Mouse (Mus musculus): ENCODE measurements around the gene Stat5b. TPM values are rescaled to one million over a fixed set of nuclear protein-coding genes. Genes with fewer than 3 reads are reported as not detected.

Gene Stat5b
- polyA plus RNA-seq, 1 experiment from 2014 or later = 19.8 TPM

- Histone ChIP-seq H3K4me3 (ENCODE audit: low read length) (peak overlapping the region; percentile 98), H3K9me3 (ENCODE audit: control insufficient read depth, low read length) (no peaks in the 10 kb centered on the region), H3K4me2 (replicated peaks; ENCODE audit: low read depth, low read length) (peak overlapping the region; percentile 88), H3K36me3 (ENCODE audit: control insufficient read depth, insufficient read depth, low read length) (no peaks in the 10 kb centered on the region), H3K9ac (ENCODE audit: low read depth, low read length) (peak overlapping the region; percentile 96), H3K4me1 (ENCODE audit: control insufficient read depth, insufficient read depth, low read length) (peaks cover 15% of the 10 kb centered on the region; the same call in 1 of the 2 replicates), H3K27ac (ENCODE audit: low read depth, low read length) (peak overlapping the region; percentile 81), H3K27me3 (ENCODE audit: control insufficient read depth, insufficient read depth, low read length) (peaks cover 3% of the 10 kb centered on the region; the same call in 1 of the 2 replicates)
- under 1% methylated on average over 27 of the region's 33 CpGs for WGBS
- peak; percentile 75 for ATAC-seq (ENCODE audit: low FRiP score, low TSS enrichment)
These were observed 429 bp upstream of the Stat5b start for GRCm38 (mm10) chr11:100850778-100851528.

- H3K36me3 ChIP-seq (ENCODE audit: control insufficient read depth, insufficient read depth, low read length) = no peaks in the 10 kb centered on the region
- H3K27me3 ChIP-seq (ENCODE audit: control insufficient read depth, insufficient read depth, low read length) = peaks cover 3% of the 10 kb centered on the region; the same call in 1 of the 2 replicates
- peak overlapping the region; percentile 88 for H3K4me2 ChIP-seq (replicated peaks; ENCODE audit: low read depth, low read length)
- no peaks in the 10 kb centered on the region for H3K9me3 ChIP-seq (ENCODE audit: control insufficient read depth, low read length)
- 5% methylated on average over 13 of the region's 13 CpGs for WGBS
- H3K27ac ChIP-seq (ENCODE audit: low read depth, low read length) = no peak overlapping the region
- peak overlapping the region; percentile 96 for H3K9ac ChIP-seq (ENCODE audit: low read depth, low read length)
- H3K4me3 ChIP-seq (ENCODE audit: low read length) = peak overlapping the region; percentile 98
- H3K4me1 ChIP-seq (ENCODE audit: control insufficient read depth, insufficient read depth, low read length) = peaks cover 15% of the 10 kb centered on the region; the same call in 1 of the 2 replicates
- no peak for ATAC-seq (ENCODE audit: low FRiP score, low TSS enrichment)
These were observed 977 bp downstream of the Stat5b start for GRCm38 (mm10) chr11:100849456-100850037.

- H3K27ac ChIP-seq (ENCODE audit: low read depth, low read length) = no peak overlapping the region
- H3K4me2 ChIP-seq (replicated peaks; ENCODE audit: low read depth, low read length) = peak overlapping the region; percentile 88; the same call in 1 of the 2 replicates
- peaks cover 15% of the 10 kb centered on the region; the same call in 1 of the 2 replicates for H3K4me1 ChIP-seq (ENCODE audit: control insufficient read depth, insufficient read depth, low read length)
- 0 out of 2 replicates have a peak overlapping the region, but pooled peaks have one; percentile 5 for H3K9ac ChIP-seq (ENCODE audit: low read depth, low read length)
- WGBS = 78% methylated on average over 6 of the region's 6 CpGs
- H3K36me3 ChIP-seq (ENCODE audit: control insufficient read depth, insufficient read depth, low read length) = no peaks in the 10 kb centered on the region
- ATAC-seq (ENCODE audit: low FRiP score, low TSS enrichment) = no peak
- H3K4me3 ChIP-seq (ENCODE audit: low read length) = peak overlapping the region; percentile 98; the same call in 1 of the 2 replicates
- H3K27me3 ChIP-seq (ENCODE audit: control insufficient read depth, insufficient read depth, low read length) = no peaks in the 10 kb centered on the region
- no peaks in the 10 kb centered on the region for H3K9me3 ChIP-seq (ENCODE audit: control insufficient read depth, low read length)
These were observed 1.6 kb downstream of the Stat5b start for GRCm38 (mm10) chr11:100848789-100849379.

- no peak overlapping the region for H3K27ac ChIP-seq (ENCODE audit: low read depth, low read length)
- no peak overlapping the region for H3K4me2 ChIP-seq (replicated peaks; ENCODE audit: low read depth, low read length)
- H3K4me1 ChIP-seq (ENCODE audit: control insufficient read depth, insufficient read depth, low read length) = peaks cover 15% of the 10 kb centered on the region; the same call in 1 of the 2 replicates
- H3K27me3 ChIP-seq (ENCODE audit: control insufficient read depth, insufficient read depth, low read length) = no peaks in the 10 kb centered on the region
- H3K4me3 ChIP-seq (ENCODE audit: low read length) = no peak overlapping the region
- no peaks in the 10 kb centered on the region for H3K9me3 ChIP-seq (ENCODE audit: control insufficient read depth, low read length)
- 65% methylated on average over 4 of the region's 4 CpGs for WGBS
- ATAC-seq (ENCODE audit: low FRiP score, low TSS enrichment) = no peak
- H3K36me3 ChIP-seq (ENCODE audit: control insufficient read depth, insufficient read depth, low read length) = no peaks in the 10 kb centered on the region
- no peak overlapping the region for H3K9ac ChIP-seq (ENCODE audit: low read depth, low read length)
These were observed 2.4 kb downstream of the Stat5b start for GRCm38 (mm10) chr11:100848080-100848479.

GRCm38 (mm10) chr11:100847572-100847971 lies 3.0 kb downstream of the Stat5b start:
- H3K9ac ChIP-seq (ENCODE audit: low read depth, low read length) = no peak overlapping the region
- peaks cover 15% of the 10 kb centered on the region; the same call in 1 of the 2 replicates for H3K4me1 ChIP-seq (ENCODE audit: control insufficient read depth, insufficient read depth, low read length)
- H3K27ac ChIP-seq (ENCODE audit: low read depth, low read length) = no peak overlapping the region
- no peaks in the 10 kb centered on the region for H3K36me3 ChIP-seq (ENCODE audit: control insufficient read depth, insufficient read depth, low read length)
- no peaks in the 10 kb centered on the region for H3K27me3 ChIP-seq (ENCODE audit: control insufficient read depth, insufficient read depth, low read length)
- no peaks in the 10 kb centered on the region for H3K9me3 ChIP-seq (ENCODE audit: control insufficient read depth, low read length)
- WGBS = 93% methylated on average over 4 of the region's 4 CpGs
- no peak overlapping the region for H3K4me2 ChIP-seq (replicated peaks; ENCODE audit: low read depth, low read length)
- no peak for ATAC-seq (ENCODE audit: low FRiP score, low TSS enrichment)
- no peak overlapping the region for H3K4me3 ChIP-seq (ENCODE audit: low read length)

GRCm38 (mm10) chr11:100845793-100846192 lies 4.7 kb downstream of the Stat5b start:
- no peaks in the 10 kb centered on the region for H3K27me3 ChIP-seq (ENCODE audit: control insufficient read depth, insufficient read depth, low read length)
- no peaks in the 10 kb centered on the region for H3K9me3 ChIP-seq (ENCODE audit: control insufficient read depth, low read length)
- no peak overlapping the region for H3K4me2 ChIP-seq (replicated peaks; ENCODE audit: low read depth, low read length)
- ATAC-seq (ENCODE audit: low FRiP score, low TSS enrichment) = no peak
- no peaks in the 10 kb centered on the region for H3K36me3 ChIP-seq (ENCODE audit: control insufficient read depth, insufficient read depth, low read length)
- H3K9ac ChIP-seq (ENCODE audit: low read depth, low read length) = no peak overlapping the region
- no peak overlapping the region for H3K4me3 ChIP-seq (ENCODE audit: low read length)
- peaks cover 15% of the 10 kb centered on the region; the same call in 1 of the 2 replicates for H3K4me1 ChIP-seq (ENCODE audit: control insufficient read depth, insufficient read depth, low read length)
- H3K27ac ChIP-seq (ENCODE audit: low read depth, low read length) = no peak overlapping the region
- 83% methylated on average over 6 of the region's 6 CpGs for WGBS

GRCm38 (mm10) chr11:100844121-100844520 lies 6.4 kb downstream of the Stat5b start:
- Histone ChIP-seq H3K27me3 (ENCODE audit: control insufficient read depth, insufficient read depth, low read length) (no peaks in the 10 kb centered on the region), H3K4me3 (ENCODE audit: low read length) (no peak overlapping the region), H3K9me3 (ENCODE audit: control insufficient read depth, low read length) (no peaks in the 10 kb centered on the region), H3K4me1 (ENCODE audit: control insufficient read depth, insufficient read depth, low read length) (peaks cover 8% of the 10 kb centered on the region; the same call in 1 of the 2 replicates), H3K27ac (ENCODE audit: low read depth, low read length) (no peak overlapping the region), H3K4me2 (replicated peaks; ENCODE audit: low read depth, low read length) (no peak overlapping the region), H3K36me3 (ENCODE audit: control insufficient read depth, insufficient read depth, low read length) (no peaks in the 10 kb centered on the region), H3K9ac (ENCODE audit: low read depth, low read length) (no peak overlapping the region)
- WGBS = 89% methylated on average over 4 of the region's 4 CpGs
- ATAC-seq (ENCODE audit: low FRiP score, low TSS enrichment) = no peak

GRCm38 (mm10) chr11:100843070-100843669 lies 7.4 kb downstream of the Stat5b start:
- WGBS = 95% methylated on average over 8 of the region's 8 CpGs
- no peaks in the 10 kb centered on the region for H3K36me3 ChIP-seq (ENCODE audit: control insufficient read depth, insufficient read depth, low read length)
- no peak overlapping the region for H3K4me2 ChIP-seq (replicated peaks; ENCODE audit: low read depth, low read length)
- no peak overlapping the region for H3K9ac ChIP-seq (ENCODE audit: low read depth, low read length)
- ATAC-seq (ENCODE audit: low FRiP score, low TSS enrichment) = no peak
- no peak overlapping the region for H3K4me3 ChIP-seq (ENCODE audit: low read length)
- no peaks in the 10 kb centered on the region for H3K9me3 ChIP-seq (ENCODE audit: control insufficient read depth, low read length)
- H3K27ac ChIP-seq (ENCODE audit: low read depth, low read length) = no peak overlapping the region
- H3K4me1 ChIP-seq (ENCODE audit: control insufficient read depth, insufficient read depth, low read length) = no peaks in the 10 kb centered on the region
- no peaks in the 10 kb centered on the region for H3K27me3 ChIP-seq (ENCODE audit: control insufficient read depth, insufficient read depth, low read length)
